Mouse (Mus musculus): ENCODE results near the gene Acvr2a. TPM values are rescaled to one million over a fixed set of nuclear protein-coding genes. Genes with fewer than 3 reads are reported as not detected.

The Acvr2a gene
- total RNA-seq, 1 experiment from 2014 or later: 17.3 TPM

GRCm38 (mm10) chr2:48868199-48868913, 54.4 kb downstream of the Acvr2a start:
- no peak for DNase-seq

- DNase-seq: peak; percentile 52
Observed at GRCm38 (mm10) chr2:48885945-48886344, 72.0 kb downstream of the Acvr2a start.

DNA sequence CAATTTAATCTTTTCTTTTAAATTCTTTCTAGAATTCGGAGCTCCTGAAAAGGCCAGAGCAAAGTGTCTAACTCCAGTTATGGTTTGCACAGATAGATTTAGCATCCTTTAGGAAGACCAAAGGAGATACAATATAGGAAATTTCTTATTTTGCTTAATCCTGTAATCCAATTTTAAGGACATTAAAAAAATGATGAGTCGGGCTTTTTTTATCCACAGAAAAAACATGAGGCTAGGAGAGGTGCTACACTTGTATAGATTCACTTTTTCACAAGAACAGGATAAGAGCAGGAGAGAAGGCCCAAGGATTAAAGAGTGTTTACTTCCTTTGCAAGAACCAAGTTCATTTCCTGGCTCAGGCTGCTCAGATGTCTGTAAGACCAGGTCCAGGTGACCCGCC, 81.3 kb downstream of the Acvr2a start:
- no peak for DNase-seq

DNA sequence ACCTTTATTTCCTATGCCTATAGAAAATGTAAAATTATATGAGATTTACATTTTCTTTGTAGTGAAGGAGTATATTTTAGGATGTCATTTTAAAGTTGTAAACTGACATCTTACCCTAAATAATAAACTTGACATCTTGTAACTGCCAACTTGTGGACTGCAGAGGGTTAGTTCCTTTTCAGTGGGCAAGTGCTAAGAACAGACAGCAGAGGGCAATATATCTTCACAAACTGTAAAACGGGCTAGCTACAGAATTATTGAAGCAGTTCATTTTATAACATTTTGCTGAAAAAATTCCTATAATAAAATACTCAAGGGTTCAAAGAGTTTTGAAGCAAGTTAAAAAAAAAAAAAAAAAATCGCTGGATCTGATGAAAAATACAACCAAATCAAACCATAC, 95.0 kb downstream of the Acvr2a start:
- DNase-seq: no peak

- no peak for DNase-seq
Observed at GRCm38 (mm10) chr2:48914185-48914584, 100.3 kb downstream of the Acvr2a start.

- DNase-seq: no peak
Observed at GRCm38 (mm10) chr2:48915832-48916231, 101.9 kb downstream of the Acvr2a start.

- DNase-seq: no peak
Observed at GRCm38 (mm10) chr2:48935058-48935457, 121.1 kb downstream of the Acvr2a start.

DNA sequence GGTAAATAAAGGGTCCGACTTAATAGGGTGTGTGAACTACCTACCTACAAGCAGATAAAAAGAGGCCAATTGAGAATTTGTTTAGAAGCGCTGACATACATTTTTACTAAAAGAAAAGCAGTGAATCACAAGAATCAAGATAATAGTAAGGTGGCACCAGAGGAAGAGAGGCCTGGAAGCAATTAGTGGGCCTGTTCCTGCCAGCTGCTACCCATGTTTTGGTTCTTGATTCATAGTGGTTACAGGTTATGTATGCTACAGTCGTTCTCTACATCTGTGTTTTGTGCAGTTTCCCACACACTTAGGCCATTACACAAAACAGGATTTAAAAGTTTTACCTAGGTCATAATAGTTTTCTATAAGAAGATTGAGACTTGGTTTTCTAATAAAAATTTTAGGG, 133.9 kb downstream of the Acvr2a start:
- DNase-seq: no peak

DNA sequence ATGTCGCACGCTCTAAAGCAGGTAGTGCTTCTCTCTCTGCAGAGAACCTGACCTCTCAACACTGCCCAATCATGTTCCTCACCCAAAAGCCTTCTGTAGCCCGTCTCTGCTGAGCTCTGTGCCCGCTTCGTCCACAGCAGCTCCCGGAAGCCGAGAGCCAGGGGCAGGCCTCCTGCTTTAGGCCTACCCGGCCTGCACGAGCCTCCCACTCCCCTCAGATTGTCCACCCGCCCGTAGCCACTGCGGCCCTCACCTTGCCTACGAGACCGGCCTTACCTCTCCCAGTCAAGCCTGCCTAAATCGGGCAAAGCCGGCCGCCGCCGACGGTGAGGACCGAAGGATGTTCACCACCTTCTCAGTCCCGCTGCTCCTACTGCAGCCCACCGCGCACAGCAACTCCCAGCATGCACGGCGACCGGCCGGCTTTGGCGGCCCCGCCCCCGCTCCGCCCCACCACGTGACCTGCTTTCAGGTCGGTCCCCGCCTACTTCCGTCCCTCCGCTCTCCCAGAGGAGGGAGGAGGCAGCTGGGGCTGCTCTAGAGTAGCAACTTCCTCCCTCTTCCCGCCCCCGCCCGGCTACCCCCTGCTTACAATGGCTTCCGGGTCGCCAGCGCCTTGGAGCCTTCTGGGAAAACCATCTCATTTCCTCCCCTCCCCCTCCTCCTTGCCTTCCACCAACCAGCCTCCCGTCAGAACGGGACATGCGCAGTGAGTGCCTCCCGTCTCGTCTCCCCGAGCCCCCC, 135.1 kb downstream of the Acvr2a start, which contains the start of gene Mbd5:
TSS of gene Mbd5 (plus strand) at position 668 of the 744 bp plus-strand sequence.
- DNase-seq: peak; percentile 100

DNA sequence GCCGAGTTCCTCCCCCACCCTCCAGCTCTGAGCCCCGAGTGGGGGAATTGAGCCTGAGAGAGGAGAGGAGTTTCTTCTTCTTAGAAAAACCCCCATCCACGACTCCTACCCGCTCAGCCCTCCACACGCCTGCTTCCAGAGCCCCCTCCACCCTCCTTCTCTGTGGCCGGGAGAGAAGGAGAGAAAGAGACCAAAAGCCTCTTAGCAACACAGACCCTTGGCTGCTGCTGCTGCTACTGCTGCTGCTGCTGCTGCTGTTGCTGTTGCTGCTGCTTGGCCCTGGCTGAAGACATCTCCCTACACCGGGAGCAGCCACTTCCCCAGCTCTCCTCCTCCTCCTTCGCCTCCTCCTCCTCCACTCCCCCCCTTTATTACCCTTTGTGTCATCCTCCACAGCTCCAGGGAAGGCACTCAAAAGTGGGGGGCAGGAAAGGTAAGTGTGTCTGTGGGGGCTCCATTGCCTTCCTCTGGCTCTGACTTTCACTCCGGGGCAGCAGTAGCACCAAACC, 135.9 kb downstream of the Acvr2a start:
- peak; percentile 63 for DNase-seq

GRCm38 (mm10) chr2:48950252-48950315, 136.2 kb downstream of the Acvr2a start, which contains the start of gene Orc4:
Gene Orc4 (minus strand): TSS chr2:48950277.
- no peak for DNase-seq

DNA sequence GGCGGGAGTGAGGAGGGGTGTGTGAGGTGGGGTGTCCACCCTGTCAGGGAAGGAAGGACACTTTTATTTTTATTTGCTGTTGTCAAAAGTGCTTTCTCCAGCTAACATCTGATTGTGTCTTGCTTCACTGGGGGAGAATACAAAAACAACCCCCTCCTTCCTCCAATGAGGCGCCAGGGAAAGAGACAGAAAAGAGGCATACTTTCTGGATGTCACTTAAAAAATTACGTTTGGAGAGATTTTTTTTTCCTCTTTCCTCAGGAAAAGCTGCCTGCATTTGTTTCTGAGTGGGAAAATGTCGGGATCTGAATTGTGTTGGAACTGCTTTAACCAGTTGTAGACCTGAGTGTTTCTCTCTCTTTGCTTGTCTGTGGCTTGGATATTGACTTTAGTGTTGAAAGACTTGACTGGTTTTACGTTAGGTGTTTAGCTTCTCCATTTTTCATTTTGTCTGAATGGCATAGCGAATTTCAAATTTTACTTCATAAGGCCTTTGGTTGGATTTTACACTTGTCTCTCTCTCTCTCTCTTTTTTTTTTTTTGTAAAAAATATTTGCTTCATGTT, 136.5 kb downstream of the Acvr2a start:
- no peak for DNase-seq

Other genes with a start within 250 kb of the Acvr2a start
- gene Mbd5, start 135.4 kb downstream of the Acvr2a start, total RNA-seq (2021): 41.6 and 46.8 TPM in 2 replicates
- gene Orc4, start 136.2 kb downstream of the Acvr2a start, total RNA-seq (2021): 52.6 and 62.3 TPM in 2 replicates

All from adrenal gland, postnatal 14 days (tissue).